ENCODE assay signal across 16 mouse cellular contexts in the genomic region with DNA sequence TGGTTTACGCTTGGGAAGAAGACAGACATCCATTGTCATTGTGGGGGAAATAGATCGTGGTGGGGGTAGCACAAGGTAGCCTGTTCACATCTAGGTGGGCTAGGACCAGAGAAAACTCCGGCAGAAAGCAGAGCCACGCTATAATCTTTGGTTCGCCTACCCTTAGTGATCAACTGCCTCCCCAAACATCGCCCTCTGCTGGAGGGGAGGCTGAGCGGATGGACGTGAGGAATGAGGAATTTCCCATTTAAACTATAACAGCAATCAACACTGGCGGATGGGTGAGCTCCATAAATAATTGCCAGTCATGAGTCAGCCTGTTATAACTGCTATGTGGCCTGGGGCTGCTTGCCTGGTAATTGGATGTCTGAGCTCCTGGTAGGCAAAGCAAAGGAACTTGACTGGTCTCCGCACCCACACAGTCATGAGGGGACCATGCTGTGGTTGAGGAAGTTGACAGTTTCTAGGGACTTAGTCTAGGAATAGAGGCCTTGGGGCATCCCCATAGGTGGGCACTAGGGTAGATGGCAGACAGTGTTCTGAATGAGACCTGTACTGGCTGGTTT. TPM values are rescaled to one million over a fixed set of nuclear protein-coding genes. Genes with fewer than 3 reads are reported as not detected.
DNase-seq lines count a peak whose midpoint lies in the region; ATAC-seq and TF ChIP-seq lines count a peak whose summit lies in the region.
"Had no signal": no experiment of that assay in that cellular context is flagged by ENCODE, and none has a peak within 500 bp of the region (broad histone marks: within the 10 kb centered on the region; RNA-seq: fewer than 3 reads in every experiment).

No protein-coding gene starts in this region.

- DNase-seq in hindbrain, postnatal 0 days (ENCODE audit: low spot score) = no peak
- no peak for DNase-seq in hindbrain, embryonic 10.5 days (ENCODE audit: low spot score)
- DNase-seq in midbrain, postnatal 0 days (ENCODE audit: low spot score) = no peak
- DNase-seq in Patski (ENCODE audit: low read depth, low spot score) = peak; percentile 86
- peak; percentile 22 to 23 for DNase-seq in thymus, postnatal 36 days
- DNase-seq in layer of hippocampus, adult 11-12 months (ENCODE audit: low spot score) = no peak
- no peak for DNase-seq in c-Kit-positive CD71-positive TER-119-positive erythroid progenitor cells, embryonic 14.5 days (ENCODE audit: low spot score)
- DNase-seq: adrenal gland, postnatal 14 days; cerebellum, adult 18-20 months; gastrocnemius, postnatal 14 days had no signal

- in situ Hi-C loops in Patski (cut with MboI; ENCODE audit: low pct_unique_long_range_greater_than_20kb) = loop anchor here (10.0 kb wide), 1 partner anchor 182 kb away; no protein-coding TSS in a partner anchor

- H3K4me2 ChIP-seq in hindbrain, postnatal 0 days (ENCODE audit: low read depth, low read length) = no peak overlapping the region
- no peak overlapping the region for H3K4me2 ChIP-seq in midbrain, postnatal 0 days (ENCODE audit: low read depth, low read length, poor library complexity, severe bottlenecking)
- no peak overlapping the region for H3K4me2 ChIP-seq in midbrain, embryonic 13.5 days (replicated peaks)
- H3K4me2 ChIP-seq: forebrain, embryonic 12.5 days had no signal

- H3K27me3 ChIP-seq in hindbrain, postnatal 0 days (ENCODE audit: insufficient read depth, low read length) = no peaks in the 10 kb centered on the region
- no peaks in the 10 kb centered on the region for H3K27me3 ChIP-seq in hindbrain, embryonic 10.5 days (ENCODE audit: insufficient read depth, poor library complexity, severe bottlenecking)
- no peaks in the 10 kb centered on the region for H3K27me3 ChIP-seq in midbrain, postnatal 0 days (ENCODE audit: insufficient read depth, low read length)
- no peaks in the 10 kb centered on the region for H3K27me3 ChIP-seq in midbrain, embryonic 13.5 days
- H3K27me3 ChIP-seq in Patski = no peaks in the 10 kb centered on the region

- H3K27ac ChIP-seq in hindbrain, postnatal 0 days = no peak overlapping the region
- no peak overlapping the region for H3K27ac ChIP-seq in hindbrain, embryonic 10.5 days
- no peak overlapping the region for H3K27ac ChIP-seq in midbrain, postnatal 0 days (ENCODE audit: low read depth, low read length)
- no peak overlapping the region for H3K27ac ChIP-seq in midbrain, embryonic 13.5 days
- H3K27ac ChIP-seq: forebrain, embryonic 12.5 days had no signal

- H3K4me1 ChIP-seq in hindbrain, postnatal 0 days (ENCODE audit: insufficient read depth, low read length) = no peaks in the 10 kb centered on the region
- no peaks in the 10 kb centered on the region for H3K4me1 ChIP-seq in hindbrain, embryonic 10.5 days (replicated peaks)
- H3K4me1 ChIP-seq in midbrain, postnatal 0 days (ENCODE audit: insufficient read depth, low read length) = no peaks in the 10 kb centered on the region
- H3K4me1 ChIP-seq in midbrain, embryonic 13.5 days (replicated peaks) = no peaks in the 10 kb centered on the region
- H3K4me1 ChIP-seq: forebrain, embryonic 12.5 days had no signal

- H3K9ac ChIP-seq in hindbrain, postnatal 0 days (replicated peaks; ENCODE audit: low read length) = no peak overlapping the region
- no peak overlapping the region for H3K9ac ChIP-seq in midbrain, postnatal 0 days (replicated peaks; ENCODE audit: low read length, poor library complexity, severe bottlenecking)
- no peak overlapping the region for H3K9ac ChIP-seq in midbrain, embryonic 13.5 days (replicated peaks)
- H3K9ac ChIP-seq: forebrain, embryonic 12.5 days had no signal

- ATAC-seq in hindbrain, postnatal 0 days = no peak
- no peak for ATAC-seq in midbrain, postnatal 0 days (ENCODE audit: low FRiP score)
- no peak for ATAC-seq in midbrain, embryonic 13.5 days
- ATAC-seq in Patski = peak; percentile 78
- ATAC-seq: hindbrain, embryonic 16.5 days had no signal

- peak; percentile 19; the same call in 1 of the 2 replicates for TF ChIP-seq CTCF in hindbrain, postnatal 0 days (IDR thresholded peaks at IDR 0.05; ENCODE audit: low read depth)
- peak; percentile 40 for TF ChIP-seq CTCF in midbrain, postnatal 0 days (IDR thresholded peaks at IDR 0.05)
- TF ChIP-seq CTCF in Patski (IDR thresholded peaks at IDR 0.05) = peak; percentile 91

- WGBS in hindbrain, postnatal 0 days = 79% methylated on average over 10 of the region's 10 CpGs
- 80% methylated on average over 10 of the region's 10 CpGs for WGBS in hindbrain, embryonic 10.5 days
- WGBS in midbrain, postnatal 0 days = 76% methylated on average over 10 of the region's 10 CpGs
- WGBS in midbrain, embryonic 13.5 days = 85% methylated on average over 10 of the region's 10 CpGs

- CTCF ChIA-PET in Patski (lab: Charles Lee) = interaction anchor here (0.7 to 2.3 kb wide), 8 partner anchors 19 to 373 kb away, joined by 3 to 8 read pairs (median 4); no protein-coding TSS in a partner anchor

- H3K4me3 ChIP-seq in hindbrain, postnatal 0 days (ENCODE audit: low read length) = no peak overlapping the region
- no peak overlapping the region for H3K4me3 ChIP-seq in hindbrain, embryonic 10.5 days
- H3K4me3 ChIP-seq in midbrain, postnatal 0 days (ENCODE audit: low read depth, low read length) = no peak overlapping the region
- no peak overlapping the region for H3K4me3 ChIP-seq in midbrain, embryonic 13.5 days (replicated peaks)
- H3K4me3 ChIP-seq: forebrain, embryonic 12.5 days had no signal

- no peaks in the 10 kb centered on the region for H3K36me3 ChIP-seq in hindbrain, postnatal 0 days (ENCODE audit: insufficient read depth, low read length)
- no peaks in the 10 kb centered on the region for H3K36me3 ChIP-seq in hindbrain, embryonic 10.5 days
- H3K36me3 ChIP-seq in midbrain, postnatal 0 days (ENCODE audit: insufficient read depth, low read length) = no peaks in the 10 kb centered on the region
- H3K36me3 ChIP-seq in midbrain, embryonic 13.5 days = no peaks in the 10 kb centered on the region
- H3K36me3 ChIP-seq: forebrain, embryonic 12.5 days had no signal

- POLR2A ChIA-PET in Patski (lab: Charles Lee) = interaction anchor here (0.6 to 1.7 kb wide), 5 partner anchors 12 to 378 kb away, joined by 3 to 6 read pairs (median 4); no protein-coding TSS in a partner anchor

- H3K9me3 ChIP-seq in hindbrain, postnatal 0 days (ENCODE audit: low read length) = no peaks in the 10 kb centered on the region
- no peaks in the 10 kb centered on the region for H3K9me3 ChIP-seq in hindbrain, embryonic 10.5 days
- no peaks in the 10 kb centered on the region for H3K9me3 ChIP-seq in midbrain, postnatal 0 days (ENCODE audit: low read length)
- H3K9me3 ChIP-seq in midbrain, embryonic 13.5 days = no peaks in the 10 kb centered on the region
- H3K9me3 ChIP-seq: forebrain, embryonic 12.5 days had no signal

RNA-seq across cellular contexts. Expression of a gene that starts 36.0 kb away (rescaled TPM):
- not detected in 2 replicates for total RNA-seq in hindbrain, postnatal 0 days (2014; rRNA removed)
- not detected in 2 replicates for polyA plus RNA-seq in hindbrain, postnatal 0 days (2015; fragmentation: Nextera tagmentation; extraction: Ambion mirVana)
- polyA plus RNA-seq in hindbrain, embryonic 10.5 days (2016; fragmentation: Nextera tagmentation; extraction: Ambion mirVana) = not detected in 2 replicates
- not detected in 2 replicates for total RNA-seq in midbrain, postnatal 0 days (2014; rRNA removed)
- not detected in 2 replicates for polyA plus RNA-seq in midbrain, postnatal 0 days (2015; fragmentation: Nextera tagmentation; extraction: Ambion mirVana)
- not detected in 2 replicates for polyA plus RNA-seq in midbrain, embryonic 13.5 days (2015; fragmentation: Nextera tagmentation; extraction: Ambion mirVana)
- not detected for polyA plus RNA-seq in Patski (2021)
- total RNA-seq: adrenal gland, postnatal 14 days had no signal
- polyA plus RNA-seq: embryonic facial prominence, embryonic 11.5 days; forebrain, embryonic 12.5 days; hindbrain, embryonic 16.5 days; large intestine, adult 2 months; limb, embryonic 11.5 days had no signal

Comparison
In these comparisons a context has a peak if more than half of its experiments do, and no peak if none do; other contexts are left out.
1. DNase-seq: peak in Patski (single experiment) and thymus, postnatal 36 days (2 of 2); none in hindbrain, postnatal 0 days (single experiment), hindbrain, embryonic 10.5 days (single experiment), midbrain, postnatal 0 days (single experiment), layer of hippocampus, adult 11-12 months (single experiment) and c-Kit-positive CD71-positive TER-119-positive erythroid progenitor cells, embryonic 14.5 days (single experiment).
2. CTCF ChIP-seq: peak in every context shown above with its lines; median percentile 91 in Patski; 40 in midbrain, postnatal 0 days; 19 in hindbrain, postnatal 0 days.